Mouse (Mus musculus): ENCODE data around the gene Bach1.

- TF ChIP-seq CTCF (IDR thresholded peaks at IDR 0.05; ENCODE audit: borderline replicate concordance, insufficient read depth, low read length) (no peak), POLR2A (IDR thresholded peaks at IDR 0.05; ENCODE audit: low read depth, low read length) (no peak)
These were observed 7.3 kb downstream of the Bach1 start for GRCm38 (mm10) chr16:87705892-87706589.
